Mouse (Mus musculus) midbrain, embryonic 10.5 days (tissue): ENCODE measurements around the gene Slc25a39. TPM values are rescaled to one million over a fixed set of nuclear protein-coding genes. Genes with fewer than 3 reads are reported as not detected.
A peak's percentile ranks its signal among the peaks of the same experiment; 100 is the strongest.

Source experiments
- DNase-seq: peaks from one replicate; pipeline ENCODE4 v3.0.0-alpha.2; 2017; ENCODE audit warnings: low spot score
- H3K27ac ChIP-seq: fragments of 300-500 bp; sonication (generic); replicated peaks from 2 replicates; pipeline ENCODE4 v1.5.1; 2016; ENCODE audit warnings: mild to moderate bottlenecking
- H3K27me3 ChIP-seq: fragments of 300-500 bp; sonication (generic); 2 replicates; pipeline ENCODE4 v1.6.1; 2016; ENCODE audit warnings: low read depth, mild to moderate bottlenecking; ENCODE audit not compliant: poor library complexity, severe bottlenecking
- H3K36me3 ChIP-seq: fragments of 300-500 bp; sonication (generic); 2 replicates; pipeline ENCODE4 v1.6.1; 2016; ENCODE audit warnings: mild to moderate bottlenecking, moderate library complexity
- H3K4me1 ChIP-seq: fragments of 300-500 bp; sonication (generic); 2 replicates; pipeline ENCODE4 v1.6.1; 2016
- H3K4me3 ChIP-seq: fragments of 300-500 bp; sonication (generic); 2 replicates; pipeline ENCODE4 v1.5.1; 2016; ENCODE audit warnings: mild to moderate bottlenecking, moderate library complexity
- H3K9me3 ChIP-seq: fragments of 300-500 bp; sonication (generic); replicated peaks from 2 replicates; pipeline ENCODE4 v1.6.1; 2016; ENCODE audit warnings: mild to moderate bottlenecking
- WGBS: fragments of 180-500 bp; shearing (Covaris S2); methylation state at CpG from one replicate; pipeline ENCODE4 v1.1.7; 2016; 5-methylcytosine and 5-hydroxymethylcytosine counted together
- polyA plus RNA-seq: library from polyadenylated mRNA; unstranded; fragments of >200 nt; fragmentation: Nextera tagmentation; extraction: Ambion mirVana; gene quantifications from 2 replicates; pipeline ENCODE4 v1.2.1, GENCODE M21; 2016

Slc25a39 gene
- polyA plus RNA-seq, 1 experiment from 2014 or later: 249 TPM

DNA sequence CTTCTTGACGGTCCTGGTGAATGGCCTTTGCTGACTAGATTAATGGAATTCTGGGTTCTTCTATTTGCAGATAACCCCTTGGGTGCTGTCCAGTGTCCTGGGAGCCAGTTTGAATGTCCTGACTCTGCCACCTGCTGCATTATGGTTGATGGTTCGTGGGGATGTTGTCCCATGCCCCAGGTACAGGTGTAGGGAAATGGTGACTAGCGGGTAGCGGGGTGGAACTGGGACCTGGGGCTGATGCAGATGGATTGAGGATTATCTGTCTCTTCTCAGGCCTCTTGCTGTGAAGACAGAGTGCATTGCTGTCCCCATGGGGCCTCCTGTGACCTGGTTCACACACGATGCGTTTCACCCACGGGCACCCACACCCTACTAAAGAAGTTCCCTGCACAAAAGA, 26.1 kb upstream of the Slc25a39 start:
- peaks cover 48% of the 10 kb centered on the region for H3K36me3 ChIP-seq
- no peak overlapping the region for H3K4me3 ChIP-seq
- DNase-seq: no peak
- H3K27ac ChIP-seq: no peak overlapping the region
- peaks cover 45% of the 10 kb centered on the region for H3K27me3 ChIP-seq
- 92% methylated on average over 7 of the region's 7 CpGs for WGBS
- peaks cover 63% of the 10 kb centered on the region for H3K4me1 ChIP-seq
- no peaks in the 10 kb centered on the region for H3K9me3 ChIP-seq

DNA sequence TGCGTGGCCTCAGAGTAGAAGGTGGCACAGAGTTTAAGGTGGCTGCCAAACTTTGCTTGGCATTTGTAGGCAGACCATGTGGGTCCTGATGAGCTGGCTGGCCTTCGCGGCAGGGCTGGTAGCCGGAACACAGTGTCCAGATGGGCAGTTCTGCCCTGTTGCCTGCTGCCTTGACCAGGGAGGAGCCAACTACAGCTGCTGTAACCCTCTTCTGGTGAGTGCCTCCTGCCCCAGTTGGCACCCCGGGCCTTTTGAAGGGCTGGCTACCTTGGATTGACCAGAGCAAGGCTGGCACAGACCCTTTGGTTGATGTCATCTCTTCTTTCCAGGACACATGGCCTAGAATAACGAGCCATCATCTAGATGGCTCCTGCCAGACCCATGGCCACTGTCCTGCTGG, 25.1 kb upstream of the Slc25a39 start:
- H3K27me3 ChIP-seq: peaks cover 36% of the 10 kb centered on the region
- DNase-seq: no peak
- H3K4me1 ChIP-seq: peaks cover 53% of the 10 kb centered on the region
- 90% methylated on average over 6 of the region's 6 CpGs for WGBS
- H3K4me3 ChIP-seq: peak overlapping the region; percentile 9; the same call in 1 of the 2 replicates
- H3K27ac ChIP-seq: no peak overlapping the region
- peaks cover 38% of the 10 kb centered on the region for H3K36me3 ChIP-seq
- no peaks in the 10 kb centered on the region for H3K9me3 ChIP-seq

DNA sequence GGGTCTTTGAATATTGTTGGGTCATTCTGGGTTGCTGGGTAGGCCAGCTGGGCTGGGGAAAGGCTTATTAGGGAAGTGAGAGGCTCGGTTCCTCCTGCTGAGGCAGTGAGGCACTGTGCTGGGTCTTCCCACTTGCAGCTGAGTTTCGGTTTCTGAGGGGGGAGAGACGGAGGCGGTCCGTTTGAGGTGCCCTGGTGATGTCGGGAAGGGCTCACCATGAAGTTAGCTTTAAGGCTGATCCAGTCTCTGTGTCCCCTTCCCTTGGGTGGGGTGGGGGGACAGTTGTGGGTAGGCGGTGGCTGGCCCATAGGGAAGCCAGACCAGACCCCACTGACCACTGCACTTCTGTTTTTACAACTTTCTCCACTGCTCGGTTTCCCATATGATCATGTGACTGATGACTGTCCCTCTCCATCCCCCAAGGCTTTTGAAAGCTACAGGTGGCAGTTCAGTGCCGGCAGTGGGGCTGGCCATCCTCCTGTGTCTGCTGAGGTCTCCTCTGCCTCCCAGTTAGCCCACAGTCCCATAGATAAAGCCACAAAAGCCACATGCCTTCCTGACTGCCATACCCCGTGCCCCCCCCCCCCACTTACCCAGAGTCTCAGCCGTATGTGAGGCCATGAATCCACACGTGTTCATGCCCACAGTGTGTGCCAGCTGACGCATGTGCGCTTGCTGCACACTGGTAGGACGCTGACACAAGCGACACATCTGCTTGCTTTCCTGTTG, 24.5 kb upstream of the Slc25a39 start:
- peaks cover 32% of the 10 kb centered on the region for H3K36me3 ChIP-seq
- no peak overlapping the region for H3K27ac ChIP-seq
- no peaks in the 10 kb centered on the region for H3K9me3 ChIP-seq
- no peak for DNase-seq
- peaks cover 30% of the 10 kb centered on the region for H3K27me3 ChIP-seq
- WGBS: 70% methylated on average over 16 of the region's 16 CpGs
- H3K4me1 ChIP-seq: peaks cover 47% of the 10 kb centered on the region
- peak overlapping the region; percentile 9; the same call in 1 of the 2 replicates for H3K4me3 ChIP-seq

DNA sequence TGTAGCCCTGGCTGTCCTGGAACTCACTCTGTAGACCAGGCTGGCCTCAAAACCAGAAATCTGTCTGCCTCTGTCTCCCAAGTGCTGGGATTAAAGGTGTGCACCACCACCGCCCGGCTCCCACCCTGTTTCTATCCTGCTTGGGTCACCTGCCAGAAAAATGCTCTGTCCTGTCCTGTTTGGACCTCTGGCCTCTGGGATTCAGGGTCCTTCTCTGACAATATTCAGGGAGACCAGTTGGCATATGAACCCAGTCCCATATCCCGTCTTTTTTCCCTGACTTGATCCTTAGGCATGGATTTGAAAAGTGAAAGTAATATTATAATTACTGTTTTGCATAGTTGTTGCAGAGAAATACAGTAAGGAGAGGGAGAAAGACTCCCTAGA, 24.0 kb upstream of the Slc25a39 start:
- Histone ChIP-seq H3K9me3 (no peaks in the 10 kb centered on the region), H3K4me3 (no peak overlapping the region), H3K4me1 (peaks cover 42% of the 10 kb centered on the region), H3K27ac (no peak overlapping the region), H3K36me3 (peaks cover 28% of the 10 kb centered on the region), H3K27me3 (peaks cover 26% of the 10 kb centered on the region)
- DNase-seq: no peak
- 89% methylated on average over 3 of the region's 3 CpGs for WGBS

DNA sequence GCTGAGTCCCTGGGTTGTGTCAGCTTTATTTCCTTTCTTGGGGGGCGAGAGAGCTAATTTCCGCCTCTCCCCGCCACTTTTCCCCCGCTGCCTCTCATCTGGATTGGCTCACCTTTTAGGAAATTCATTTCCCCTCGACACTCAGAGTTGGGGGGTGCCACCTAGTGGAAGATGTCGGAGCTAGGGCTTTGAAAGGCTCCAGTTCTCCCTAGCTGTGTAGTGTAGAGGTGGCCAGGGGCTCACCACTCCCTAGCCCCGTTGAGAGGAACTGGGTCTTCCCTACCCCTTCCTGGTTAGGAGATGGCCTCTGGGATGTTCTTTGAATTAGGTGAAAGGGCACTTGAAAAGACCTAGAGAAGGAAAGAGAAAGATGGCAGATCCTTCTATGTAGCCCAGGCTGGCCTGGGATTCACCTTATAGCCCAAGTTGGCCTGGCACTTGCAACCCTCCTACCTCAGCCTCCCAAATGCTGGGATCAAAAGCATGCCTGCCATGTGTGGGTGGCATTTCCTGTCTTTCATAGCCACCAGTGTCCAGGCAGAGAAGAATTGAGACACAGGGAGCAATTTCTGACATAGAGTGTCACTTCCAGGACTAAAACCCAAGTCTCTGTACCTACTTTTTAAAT, 23.4 kb upstream of the Slc25a39 start:
- DNase-seq: peak; percentile 79
- H3K36me3 ChIP-seq: peaks cover 22% of the 10 kb centered on the region
- under 1% methylated on average over 7 of the region's 7 CpGs for WGBS
- H3K9me3 ChIP-seq: no peaks in the 10 kb centered on the region
- H3K27me3 ChIP-seq: peaks cover 21% of the 10 kb centered on the region
- H3K27ac ChIP-seq: peak overlapping the region; percentile 64
- peak overlapping the region; percentile 63 for H3K4me3 ChIP-seq
- peaks cover 41% of the 10 kb centered on the region for H3K4me1 ChIP-seq

DNA sequence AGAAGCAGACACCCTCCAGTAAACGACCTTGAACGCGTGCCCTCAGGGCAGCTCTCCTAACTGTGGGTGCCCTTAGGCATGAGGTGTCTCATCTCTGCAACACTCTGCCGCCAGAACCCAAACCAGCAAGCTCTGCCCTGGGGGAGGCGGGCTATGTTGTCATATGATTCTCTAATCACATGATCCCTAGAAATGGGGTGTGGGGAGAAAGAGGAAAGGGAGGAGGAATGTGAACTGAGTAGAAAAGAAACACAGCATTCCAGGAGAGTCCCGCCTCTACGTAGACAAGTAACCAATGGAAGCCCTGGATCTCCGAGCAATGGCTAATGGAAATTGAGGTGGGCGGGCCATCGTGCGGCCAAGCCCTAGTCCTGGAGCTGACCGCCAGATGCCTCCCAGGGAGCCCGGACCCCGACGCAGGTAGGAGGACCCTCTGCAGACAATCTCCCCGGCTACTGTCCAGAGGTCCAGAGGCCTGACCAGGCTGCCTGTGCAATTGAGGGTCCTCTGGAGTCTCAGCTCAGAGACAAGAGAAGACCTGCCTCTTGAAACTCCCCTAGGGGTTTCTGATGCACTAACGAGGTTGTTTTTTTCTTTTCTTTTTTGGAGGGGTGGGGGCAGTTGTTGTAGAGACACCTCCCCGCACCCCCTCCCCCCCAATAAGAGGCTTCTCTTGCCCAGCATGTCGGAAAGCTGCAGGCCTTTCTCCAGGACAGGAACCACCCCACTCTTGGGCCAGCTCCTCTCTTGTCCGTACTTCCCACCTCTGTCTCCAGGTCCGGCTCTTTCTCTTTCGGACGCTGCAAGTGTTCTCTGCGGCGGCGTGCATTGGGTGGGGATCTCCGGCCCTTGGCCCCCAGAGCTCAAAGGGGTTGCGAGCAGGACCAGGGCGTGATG, 22.6 kb upstream of the Slc25a39 start, which contains the start of gene Grn:
Gene Grn (plus strand): TSS at position 195 of the 897 bp plus-strand sequence.
- DNase-seq: peak; percentile 87
- Histone ChIP-seq H3K36me3 (peaks cover 15% of the 10 kb centered on the region), H3K27me3 (peaks cover 13% of the 10 kb centered on the region), H3K9me3 (no peaks in the 10 kb centered on the region), H3K27ac (peak within 1 kb of the TSS; percentile 64), H3K4me1 (peaks cover 38% of the 10 kb centered on the region), H3K4me3 (peak within 1 kb of the TSS; percentile 63)
- WGBS: under 1% methylated on average over 29 of the region's 29 CpGs

DNA sequence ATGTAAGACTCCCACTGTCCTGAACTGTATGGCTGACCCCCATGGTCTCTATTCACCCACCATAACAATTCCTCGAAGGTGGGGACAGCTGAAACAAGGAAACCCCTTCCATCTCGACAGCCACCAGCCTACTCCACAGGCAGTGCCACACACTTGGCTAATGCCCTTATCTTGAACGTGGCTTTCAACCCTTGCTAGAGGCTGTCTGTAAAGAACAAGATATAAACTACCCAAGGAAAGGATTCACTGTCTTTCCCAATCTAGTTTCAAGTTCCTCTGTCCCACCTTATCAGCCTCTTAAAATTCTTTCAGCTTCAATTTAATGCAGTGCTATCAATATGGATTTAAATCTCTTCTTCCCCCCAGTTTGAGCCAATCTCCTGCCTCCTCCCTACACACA, 21.8 kb upstream of the Slc25a39 start:
- 61% methylated on average over 3 of the region's 3 CpGs for WGBS
- peak overlapping the region; percentile 47 for H3K27ac ChIP-seq

DNA sequence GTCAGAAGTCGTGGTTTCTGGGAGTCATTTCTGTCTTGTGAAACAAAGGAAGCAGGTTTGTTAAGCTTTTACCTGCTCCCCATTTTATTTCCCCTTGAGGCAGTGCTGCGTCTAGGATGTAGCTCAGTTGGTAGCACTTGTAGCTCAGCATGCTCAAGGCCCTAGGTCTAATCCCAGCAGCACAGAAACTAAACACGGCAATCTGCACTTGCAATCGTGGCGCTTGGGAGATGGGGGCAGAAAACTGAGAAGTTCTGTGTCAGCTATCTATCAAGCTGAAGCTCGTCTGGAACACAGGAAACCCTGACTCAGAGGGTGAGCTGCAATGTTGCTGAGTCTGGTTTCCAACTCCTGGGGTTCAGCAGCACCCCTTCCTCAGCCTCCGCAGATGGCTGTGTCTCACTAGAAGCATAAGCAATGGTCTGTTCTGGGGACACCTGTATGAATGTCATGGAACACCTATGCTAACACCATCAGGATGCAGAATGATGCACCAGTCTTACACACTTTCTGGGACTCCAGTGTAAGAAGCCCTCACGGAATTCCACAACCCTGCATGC, 21.3 kb upstream of the Slc25a39 start:
- H3K4me1 ChIP-seq: peaks cover 35% of the 10 kb centered on the region
- DNase-seq: no peak
- WGBS: 74% methylated on average over 8 of the region's 8 CpGs
- no peaks in the 10 kb centered on the region for H3K9me3 ChIP-seq
- H3K27me3 ChIP-seq: peaks cover 8% of the 10 kb centered on the region
- H3K36me3 ChIP-seq: 0 out of 2 replicates have a peak, but pooled peaks cover 6% of the 10 kb centered on the region
- H3K27ac ChIP-seq: no peak overlapping the region
- peak overlapping the region; percentile 63 for H3K4me3 ChIP-seq

More for the DNA sequence above, 21.8 kb upstream of the Slc25a39 start:
- H3K4me1 ChIP-seq: peaks cover 38% of the 10 kb centered on the region
- H3K36me3 ChIP-seq: peaks cover 7% of the 10 kb centered on the region; the same call in 1 of the 2 replicates
- peaks cover 8% of the 10 kb centered on the region for H3K27me3 ChIP-seq
- peak overlapping the region; percentile 63 for H3K4me3 ChIP-seq
- H3K9me3 ChIP-seq: no peaks in the 10 kb centered on the region
- no peak for DNase-seq

DNA sequence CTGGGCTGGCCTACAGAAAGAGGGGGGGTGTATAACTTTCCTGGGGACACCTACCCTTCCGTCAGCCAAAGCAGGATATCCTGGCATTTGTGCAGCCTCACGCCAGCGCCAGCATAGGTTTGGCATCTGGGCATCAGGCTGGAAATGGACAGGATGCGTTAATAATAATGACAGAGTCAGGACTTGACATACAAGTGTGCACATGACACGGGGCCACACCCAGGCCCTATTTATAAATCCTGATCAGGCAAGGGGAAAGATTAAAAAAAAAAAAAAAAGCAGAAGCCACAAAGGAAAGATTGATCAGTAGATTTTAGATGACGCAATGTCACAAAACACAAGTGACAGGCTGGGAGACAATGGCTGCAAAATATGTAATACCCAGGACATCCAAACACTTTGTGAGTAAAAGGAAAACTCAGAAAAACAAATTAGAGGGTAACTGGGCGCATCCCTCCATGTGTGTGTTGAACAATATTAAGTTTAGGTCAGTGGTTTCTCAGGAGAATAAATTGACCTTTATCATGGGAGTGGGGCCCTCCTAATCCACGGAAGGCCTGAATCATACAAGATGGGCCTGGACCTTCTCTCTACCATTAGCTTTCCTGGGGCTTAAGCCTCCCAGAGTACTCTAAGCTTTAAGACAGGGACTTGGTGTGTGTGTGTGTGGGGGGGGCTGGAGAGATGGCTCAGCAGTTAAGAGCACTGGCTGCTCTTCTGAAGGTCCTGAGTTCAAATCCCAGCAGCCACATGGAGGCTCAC, 18.0 kb upstream of the Slc25a39 start:
- no peak overlapping the region for H3K27ac ChIP-seq
- H3K4me3 ChIP-seq: no peak overlapping the region
- DNase-seq: no peak
- 86% methylated on average over 8 of the region's 8 CpGs for WGBS
- H3K36me3 ChIP-seq: no peaks in the 10 kb centered on the region
- peaks cover 15% of the 10 kb centered on the region for H3K4me1 ChIP-seq
- H3K9me3 ChIP-seq: no peaks in the 10 kb centered on the region
- peaks cover 8% of the 10 kb centered on the region for H3K27me3 ChIP-seq

DNA sequence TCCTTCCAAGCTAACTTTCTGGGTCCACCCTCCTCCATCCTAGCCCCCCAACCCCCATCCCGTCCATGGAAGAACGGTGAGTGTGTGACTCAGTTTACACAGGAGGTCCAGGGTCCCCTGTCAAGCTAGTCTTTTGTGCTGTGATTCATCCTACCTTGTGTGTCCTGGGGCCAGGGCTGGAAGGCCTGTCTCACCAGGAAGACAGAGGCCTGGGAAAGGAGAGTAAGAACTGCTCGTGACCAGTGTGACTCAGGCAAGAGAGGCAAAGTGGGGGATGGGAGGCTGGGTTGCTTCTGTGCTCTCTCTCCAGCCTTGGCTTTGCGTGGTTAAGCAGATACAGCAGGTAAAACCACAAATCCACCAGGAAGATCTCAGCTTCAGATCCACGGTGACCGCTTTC, 16.9 kb upstream of the Slc25a39 start:
- no peak overlapping the region for H3K27ac ChIP-seq
- peaks cover 8% of the 10 kb centered on the region for H3K27me3 ChIP-seq
- DNase-seq: no peak
- WGBS: 81% methylated on average over 6 of the region's 6 CpGs
- no peak overlapping the region for H3K4me3 ChIP-seq
- no peaks in the 10 kb centered on the region for H3K9me3 ChIP-seq
- H3K36me3 ChIP-seq: no peaks in the 10 kb centered on the region
- peaks cover 6% of the 10 kb centered on the region for H3K4me1 ChIP-seq

DNA sequence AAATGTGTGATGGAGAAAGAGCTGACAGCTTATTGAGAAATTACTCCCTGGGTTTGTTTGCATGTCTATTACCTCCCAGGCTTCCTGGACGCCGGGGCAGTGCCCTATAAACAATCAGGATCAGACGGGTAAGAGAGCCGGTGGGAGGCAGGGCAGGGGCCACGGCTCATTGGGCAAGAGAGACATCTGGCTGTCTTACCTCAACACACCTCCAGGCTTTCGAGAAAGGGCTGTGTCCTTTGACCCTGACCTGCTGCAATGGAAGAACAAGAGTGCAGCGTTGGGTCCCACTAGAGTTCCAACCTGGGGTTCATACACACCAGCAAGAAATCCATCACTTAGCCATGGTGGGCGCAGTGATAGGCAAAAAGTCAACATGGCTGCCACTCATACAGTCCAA, 13.8 kb upstream of the Slc25a39 start:
- 62% methylated on average over 8 of the region's 8 CpGs for WGBS
- Histone ChIP-seq H3K27me3 (no peaks in the 10 kb centered on the region), H3K4me3 (no peak overlapping the region), H3K36me3 (no peaks in the 10 kb centered on the region), H3K27ac (no peak overlapping the region), H3K9me3 (no peaks in the 10 kb centered on the region), H3K4me1 (no peaks in the 10 kb centered on the region)
- no peak for DNase-seq

DNA sequence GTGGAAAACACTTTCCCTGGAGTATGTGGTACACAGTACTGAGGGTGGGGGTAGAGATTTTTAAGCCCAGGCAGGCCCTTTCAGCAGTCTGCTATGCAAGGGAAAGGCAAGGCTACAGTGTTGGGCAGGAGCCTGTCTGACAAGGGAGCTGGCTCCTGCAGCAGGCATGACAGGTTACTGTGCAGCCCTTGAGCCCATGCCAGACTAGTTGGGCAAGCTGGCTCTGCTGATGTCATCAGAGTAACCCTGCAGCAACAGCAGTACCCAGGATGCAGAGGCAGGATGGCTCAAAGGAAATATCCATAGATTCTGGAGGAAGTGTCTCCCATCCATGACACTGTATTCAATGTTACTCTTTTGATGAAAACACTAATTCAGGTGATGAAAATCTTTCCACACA, 11.1 kb upstream of the Slc25a39 start:
- H3K4me1 ChIP-seq: no peaks in the 10 kb centered on the region
- H3K27me3 ChIP-seq: no peaks in the 10 kb centered on the region
- no peaks in the 10 kb centered on the region for H3K9me3 ChIP-seq
- no peak overlapping the region for H3K4me3 ChIP-seq
- H3K27ac ChIP-seq: no peak overlapping the region
- DNase-seq: no peak
- no peaks in the 10 kb centered on the region for H3K36me3 ChIP-seq
